Mouse (Mus musculus) heart, adult 2 months (tissue): ENCODE measurements at regions not wholly inside any gene's neighbourhood (a gene's known extent, or its start where the extent isn't known, plus 50 kb on each side); places are given as distances from the start of the nearest gene placed in this dataset.

Experiments
- CTCF ChIP-seq: fragments of 200-600 bp; IDR thresholded peaks from 2 replicates; pipeline ENCODE4 v1.8.1; 2022; ENCODE audit warnings: antibody characterized with exemption, mild to moderate bottlenecking, moderate library complexity
- EP300 ChIP-seq: fragments of 200-500 bp; IDR thresholded peaks from 2 replicates; pipeline ENCODE4 v1.6.1; 2011; ENCODE audit warnings: low read depth, low read length, control low read depth; ENCODE audit not compliant: insufficient read depth
- POLR2A ChIP-seq: fragments of 200-500 bp; IDR thresholded peaks from 2 replicates; pipeline ENCODE4 v1.6.1; 2011; ENCODE audit warnings: mild to moderate bottlenecking, low read depth, low read length, control low read depth; ENCODE audit not compliant: insufficient read depth

- no peak for TF ChIP-seq CTCF
- no peak for TF ChIP-seq EP300
- no peak for TF ChIP-seq POLR2A
Measured at GRCm38 (mm10) chr4:47870010-47870637, 174.8 kb upstream of the Nr4a3 start.
